Mouse (Mus musculus) forebrain, embryonic 13.5 days (tissue): ENCODE data around the gene Egln2. TPM values are rescaled to one million over a fixed set of nuclear protein-coding genes. Genes with fewer than 3 reads are reported as not detected.

ENCODE experiments used
- ATAC-seq: fragments of 200-750 bp; cut with Nextera tagmentation; 2 replicates; pipeline ENCODE4 v1.8.0; 2017
- H3K27ac ChIP-seq: fragments of 300-500 bp; sonication (generic); 2 replicates; pipeline ENCODE4 v1.5.1; 2015; ENCODE audit warnings: inconsistent platforms, mild to moderate bottlenecking, moderate library complexity
- H3K27me3 ChIP-seq: fragments of 300-500 bp; sonication (generic); 2 replicates; pipeline ENCODE4 v1.6.1; 2015; ENCODE audit warnings: mild to moderate bottlenecking, inconsistent platforms
- H3K36me3 ChIP-seq: fragments of 300-500 bp; sonication (generic); 2 replicates; pipeline ENCODE4 v1.6.1; 2015; ENCODE audit warnings: mild to moderate bottlenecking, inconsistent platforms; ENCODE audit not compliant: poor library complexity, severe bottlenecking
- H3K4me1 ChIP-seq: fragments of 300-500 bp; sonication (generic); 2 replicates; pipeline ENCODE4 v1.6.1; 2015; ENCODE audit warnings: inconsistent platforms
- H3K4me2 ChIP-seq: fragments of 300-500 bp; sonication (generic); 2 replicates; pipeline ENCODE4 v1.6.1; 2015; ENCODE audit warnings: inconsistent platforms, mild to moderate bottlenecking, moderate library complexity
- H3K4me3 ChIP-seq: fragments of 300-500 bp; sonication (generic); 2 replicates; pipeline ENCODE4 v1.5.1; 2015; ENCODE audit warnings: mild to moderate bottlenecking, inconsistent platforms
- H3K9ac ChIP-seq: fragments of 300-500 bp; sonication (generic); 2 replicates; pipeline ENCODE4 v1.6.1; 2015; ENCODE audit warnings: mild to moderate bottlenecking, inconsistent platforms
- H3K9me3 ChIP-seq: fragments of 300-500 bp; sonication (generic); replicated peaks from 2 replicates; pipeline ENCODE4 v1.6.1; 2016; ENCODE audit warnings: inconsistent platforms
- WGBS: fragments of 180-500 bp; shearing (Covaris S2); methylation state at CpG from one replicate; pipeline ENCODE4 v1.1.7; 2015; 5-methylcytosine and 5-hydroxymethylcytosine counted together
- microRNA counts: library from miRNA; unstranded; fragments of <30 nt; microRNA quantifications from one replicate; lab custom pipeline; 2016
- microRNA-seq: library from miRNA; unstranded; fragments of <30 nt; microRNA quantifications from one replicate; pipeline ENCODE4, GENCODE M21; 2016
- polyA plus RNA-seq: library from polyadenylated mRNA; unstranded; fragments of >200 nt; fragmentation: Nextera tagmentation; extraction: Ambion mirVana; gene quantifications from 2 replicates; pipeline ENCODE4 v1.2.1, GENCODE M21; 2015

Egln2 gene
- polyA plus RNA-seq, 1 experiment from 2014 or later = 87.3 TPM

- Histone ChIP-seq H3K4me2 (no peak overlapping the region), H3K27ac (no peak overlapping the region), H3K9ac (no peak overlapping the region), H3K9me3 (no peaks in the 10 kb centered on the region), H3K27me3 (no peaks in the 10 kb centered on the region), H3K4me3 (no peak overlapping the region), H3K36me3 (no peaks in the 10 kb centered on the region), H3K4me1 (no peaks in the 10 kb centered on the region)
- no peak for ATAC-seq
- WGBS = 91% methylated on average over 4 of the region's 4 CpGs
These were observed 41.6 kb downstream of the Egln2 start for GRCm38 (mm10) chr7:27124969-27125368.

GRCm38 (mm10) chr7:27124305-27124832 is 42.2 kb downstream of the Egln2 start:
- Histone ChIP-seq H3K4me3 (no peak overlapping the region), H3K9ac (no peak overlapping the region), H3K27ac (no peak overlapping the region), H3K4me2 (no peak overlapping the region), H3K4me1 (no peaks in the 10 kb centered on the region), H3K27me3 (no peaks in the 10 kb centered on the region), H3K9me3 (no peaks in the 10 kb centered on the region), H3K36me3 (no peaks in the 10 kb centered on the region)
- ATAC-seq = no peak
- 78% methylated on average over 5 of the region's 5 CpGs for WGBS

GRCm38 (mm10) chr7:27119676-27120075 is 46.9 kb downstream of the Egln2 start, which contains the start of gene Cyp2f2:
Cyp2f2 (plus strand) TSS chr7:27119909.
- no peak within 1 kb of the TSS for H3K4me3 ChIP-seq
- no peaks in the 10 kb centered on the region for H3K36me3 ChIP-seq
- H3K27ac ChIP-seq = no peak within 1 kb of the TSS
- no peaks in the 10 kb centered on the region for H3K4me1 ChIP-seq
- H3K9ac ChIP-seq = no peak within 1 kb of the TSS
- H3K4me2 ChIP-seq = no peak within 1 kb of the TSS
- H3K9me3 ChIP-seq = no peaks in the 10 kb centered on the region
- ATAC-seq = no peak
- no peaks in the 10 kb centered on the region for H3K27me3 ChIP-seq

- Histone ChIP-seq H3K4me1 (no peaks in the 10 kb centered on the region), H3K36me3 (no peaks in the 10 kb centered on the region), H3K9ac (no peak overlapping the region), H3K4me3 (no peak overlapping the region), H3K9me3 (no peaks in the 10 kb centered on the region), H3K27ac (no peak overlapping the region), H3K27me3 (no peaks in the 10 kb centered on the region), H3K4me2 (no peak overlapping the region)
- ATAC-seq = no peak
- WGBS = 71% methylated on average over 4 of the region's 4 CpGs
These were observed 48.5 kb downstream of the Egln2 start for GRCm38 (mm10) chr7:27118033-27118511.

- H3K9me3 ChIP-seq = peaks cover 13% of the 10 kb centered on the region; the same call in 1 of the 2 replicates
- H3K27me3 ChIP-seq = no peaks in the 10 kb centered on the region
- no peak for ATAC-seq
- no peaks in the 10 kb centered on the region for H3K36me3 ChIP-seq
- H3K4me2 ChIP-seq = no peak overlapping the region
- H3K9ac ChIP-seq = no peak overlapping the region
- H3K4me3 ChIP-seq = no peak overlapping the region
- no peak overlapping the region for H3K27ac ChIP-seq
- H3K4me1 ChIP-seq = no peaks in the 10 kb centered on the region
- 70% methylated on average over 3 of the region's 3 CpGs for WGBS
These were observed 54.6 kb downstream of the Egln2 start for GRCm38 (mm10) chr7:27111987-27112386.

GRCm38 (mm10) chr7:27111038-27111437 is 55.6 kb downstream of the Egln2 start:
- Histone ChIP-seq H3K9me3 (peaks cover 13% of the 10 kb centered on the region; the same call in 1 of the 2 replicates), H3K27ac (no peak overlapping the region)
- WGBS = 83% methylated on average over 1 of the region's 1 CpGs

GRCm38 (mm10) chr7:27110327-27110726 is 56.3 kb downstream of the Egln2 start:
- Histone ChIP-seq H3K9me3 (peaks cover 13% of the 10 kb centered on the region; the same call in 1 of the 2 replicates), H3K4me3 (no peak overlapping the region), H3K27ac (no peak overlapping the region), H3K4me1 (no peaks in the 10 kb centered on the region), H3K4me2 (no peak overlapping the region), H3K9ac (no peak overlapping the region), H3K36me3 (no peaks in the 10 kb centered on the region), H3K27me3 (no peaks in the 10 kb centered on the region)
- no peak for ATAC-seq

More at GRCm38 (mm10) chr7:27111038-27111437, 55.6 kb downstream of the Egln2 start:
- Histone ChIP-seq H3K36me3 (no peaks in the 10 kb centered on the region), H3K4me2 (no peak overlapping the region), H3K4me3 (no peak overlapping the region), H3K9ac (no peak overlapping the region), H3K4me1 (no peaks in the 10 kb centered on the region), H3K27me3 (no peaks in the 10 kb centered on the region)
- ATAC-seq = no peak

MicroRNAs within 50 kb of the gene (microRNA counts, 519-probe panel; counts per million panel counts)
- 177 counts per million, percentile 53 among the panel's probes with 10 or more counts for microRNA mmu-miR-1191 (lab: Ali Mortazavi, UCI)

Small RNAs within 50 kb of the gene (microRNA-seq; reads per million reads assigned to microRNA genes)
- 4.8 reads per million, percentile 14 among the genes with 10 or more reads in this experiment for gene Mir1191
- not detected for gene Mir3101

Other genes starting within 250 kb of the Egln2 start
- gene Cyp2a22, start 227.4 kb downstream of the Egln2 start, polyA plus RNA-seq = not detected in 2 replicates
- gene Cyp2a12, start 137.7 kb downstream of the Egln2 start, polyA plus RNA-seq = not detected in 2 replicates
- not detected in 2 replicates for gene Cyp2f2, start 46.9 kb downstream of the Egln2 start, polyA plus RNA-seq
- gene Cyp2t4, start 13.1 kb downstream of the Egln2 start, polyA plus RNA-seq = 0.17 TPM in 1 of 2 replicates, not detected in the other
- gene Rab4b, start 12.1 kb upstream of the Egln2 start, polyA plus RNA-seq = 77.4 and 80.0 TPM in 2 replicates
- gene Gm21983, start 14.3 kb upstream of the Egln2 start, polyA plus RNA-seq = not detected in 2 replicates
- 4.3 and 6.2 TPM in 2 replicates for gene Mia, start 14.4 kb upstream of the Egln2 start, polyA plus RNA-seq
- 4.2 and 4.4 TPM in 2 replicates for gene BC024978, start 29.0 kb upstream of the Egln2 start, polyA plus RNA-seq
- 269 and 280 TPM in 2 replicates for gene Snrpa, start 29.5 kb upstream of the Egln2 start, polyA plus RNA-seq
- gene Itpkc, start 61.9 kb upstream of the Egln2 start, polyA plus RNA-seq = 4.6 and 5.4 TPM in 2 replicates
- gene Coq8b, start 66.2 kb upstream of the Egln2 start, polyA plus RNA-seq = 22.3 and 25.5 TPM in 2 replicates
- gene Numbl, start 91.6 kb upstream of the Egln2 start, polyA plus RNA-seq = 31.1 and 32.3 TPM in 2 replicates
- 10.5 and 13.4 TPM in 2 replicates for gene Ltbp4, start 170.9 kb upstream of the Egln2 start, polyA plus RNA-seq
- 85.4 and 89.3 TPM in 2 replicates for gene Shkbp1, start 189.2 kb upstream of the Egln2 start, polyA plus RNA-seq
- 0.62 TPM in 1 of 2 replicates, not detected in the other for gene Gm20479, start 190.6 kb upstream of the Egln2 start, polyA plus RNA-seq